Mouse (Mus musculus): ENCODE data around the gene Mllt6. TPM values are rescaled to one million over a fixed set of nuclear protein-coding genes. Genes with fewer than 3 reads are reported as not detected.
"Not testable (repeated sequence)": the region's sequence is repeated elsewhere in the genome, so short reads cannot be mapped to it uniquely, and the experiment has no call there.

The Mllt6 gene
- polyA plus RNA-seq, 1 experiment: 15.5 TPM

DNA sequence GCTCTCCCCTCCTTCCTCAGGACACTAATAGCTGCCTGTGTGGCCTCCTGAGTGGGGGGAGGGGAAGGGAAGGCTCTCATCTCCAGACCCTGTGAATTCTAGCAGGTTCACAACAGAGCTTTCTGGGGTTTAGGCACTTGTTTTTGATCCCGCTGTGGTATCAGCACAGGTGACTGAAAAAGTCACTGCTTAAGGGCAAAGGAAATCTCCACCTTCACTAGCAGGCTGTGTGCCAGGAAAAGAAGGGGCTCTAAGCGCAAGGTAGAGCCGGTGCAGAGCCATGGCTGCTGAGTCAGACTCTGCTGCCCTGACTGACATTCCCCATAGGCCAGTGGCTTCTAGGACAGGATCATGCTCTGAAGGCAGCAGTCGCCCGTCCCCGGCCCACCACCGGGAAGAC is 65.5 kb downstream of the Mllt6 start:
- H3K4me3 ChIP-seq: no peak overlapping the region

DNA sequence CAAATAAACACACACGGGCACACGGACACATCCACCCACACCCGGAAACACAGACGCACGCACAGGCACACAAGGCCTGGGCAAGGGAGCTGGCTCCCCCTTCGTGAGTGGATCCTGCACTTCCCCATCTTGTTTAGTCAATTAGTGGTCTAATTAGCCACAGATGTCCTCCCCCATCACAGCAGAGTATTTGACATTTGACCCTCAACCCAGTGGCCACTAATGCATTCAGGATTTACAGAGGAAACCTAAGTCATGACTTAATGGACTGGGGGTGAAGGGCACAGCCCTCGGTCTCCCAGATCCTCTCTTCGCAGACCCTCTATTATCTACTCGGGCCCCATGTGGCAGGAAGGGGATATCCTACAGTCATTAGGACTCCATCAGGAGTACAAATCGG is 70.5 kb downstream of the Mllt6 start:
- no peak overlapping the region for H3K4me2 ChIP-seq (ENCODE audit: low read depth)
- no peak overlapping the region for H3K4me3 ChIP-seq
- TF ChIP-seq E2F4 (IDR thresholded peaks at IDR 0.05; ENCODE audit: insufficient read depth) (no peak), MYOD1 (IDR thresholded peaks at IDR 0.05; ENCODE audit: control insufficient read depth in 1 of 3, insufficient read length in 2 of 3, low read depth in 2 of 3) (no peak), MAX (IDR thresholded peaks at IDR 0.05; ENCODE audit: low read depth) (no peak), USF1 (IDR thresholded peaks at IDR 0.05; ENCODE audit: low read depth) (no peak), SRF (IDR thresholded peaks at IDR 0.05; ENCODE audit: control insufficient read depth, insufficient read length, low read depth) (no peak), POLR2AphosphoS2 (IDR thresholded peaks at IDR 0.05; ENCODE audit: insufficient read length, low read depth) (no peak), CEBPB (IDR thresholded peaks at IDR 0.05; ENCODE audit: insufficient read depth, poor library complexity, severe bottlenecking) (no peak), TCF3 (IDR thresholded peaks at IDR 0.05; ENCODE audit: insufficient read length, low read depth) (no peak), REST (IDR thresholded peaks at IDR 0.05; ENCODE audit: insufficient read depth, insufficient read length) (no peak), TCF12 (IDR thresholded peaks at IDR 0.05; ENCODE audit: insufficient read depth, poor library complexity, severe bottlenecking) (no peak), MYOG (IDR thresholded peaks at IDR 0.05; ENCODE audit: control insufficient read depth in 1 of 3, insufficient read depth in 1 of 3, insufficient read length in 2 of 3, low read depth in 2 of 3) (no peak), POLR2A (IDR thresholded peaks at IDR 0.05; ENCODE audit: insufficient read length, low read depth) (no peak)
- H3K79me2 ChIP-seq (ENCODE audit: control insufficient read depth, insufficient read depth): peaks cover 40% of the 10 kb centered on the region
- no peak overlapping the region for H3ac ChIP-seq (ENCODE audit: control insufficient read depth, insufficient read length)
- H3K27me3 ChIP-seq (ENCODE audit: control insufficient read depth, insufficient read depth, insufficient read length): no peaks in the 10 kb centered on the region
- H3K36me3 ChIP-seq (ENCODE audit: control insufficient read depth, insufficient read depth): peaks cover 15% of the 10 kb centered on the region

More for the DNA sequence above, 65.5 kb downstream of the Mllt6 start:
- Histone ChIP-seq H3K36me3 (ENCODE audit: control insufficient read depth, insufficient read depth) (peaks cover 34% of the 10 kb centered on the region), H3K27me3 (ENCODE audit: control insufficient read depth, insufficient read depth, insufficient read length) (no peaks in the 10 kb centered on the region), H3K79me2 (ENCODE audit: control insufficient read depth, insufficient read depth) (peaks cover 7% of the 10 kb centered on the region), H3ac (ENCODE audit: control insufficient read depth, insufficient read length) (no peak overlapping the region), H3K4me2 (ENCODE audit: low read depth) (peak overlapping the region; percentile 53)
- TF ChIP-seq POLR2AphosphoS2 (IDR thresholded peaks at IDR 0.05; ENCODE audit: insufficient read length, low read depth) (no peak), CEBPB (IDR thresholded peaks at IDR 0.05; ENCODE audit: insufficient read depth, poor library complexity, severe bottlenecking) (no peak), E2F4 (IDR thresholded peaks at IDR 0.05; ENCODE audit: insufficient read depth) (no peak), REST (IDR thresholded peaks at IDR 0.05; ENCODE audit: insufficient read depth, insufficient read length) (no peak), USF1 (IDR thresholded peaks at IDR 0.05; ENCODE audit: low read depth) (no peak), TCF3 (IDR thresholded peaks at IDR 0.05; ENCODE audit: insufficient read length, low read depth) (no peak)

DNA sequence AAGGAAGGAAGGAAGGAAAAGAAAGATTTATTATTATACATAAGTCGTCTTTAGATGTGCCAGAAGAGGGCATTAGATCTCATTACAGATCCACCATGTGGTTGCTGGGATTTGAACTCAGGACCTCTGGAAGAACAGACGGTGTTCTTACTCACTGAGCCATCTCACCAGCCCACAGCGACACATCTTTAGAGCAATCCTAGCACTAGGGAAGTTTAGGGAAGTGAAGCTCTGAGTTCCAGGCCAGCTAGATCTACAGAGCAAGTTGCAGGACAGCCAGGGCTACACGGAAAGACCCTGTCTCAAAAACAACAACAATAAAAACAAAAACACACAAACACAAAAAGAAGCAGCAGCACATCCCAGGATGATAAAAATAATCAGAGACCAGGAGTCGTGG is 71.6 kb downstream of the Mllt6 start:
- not testable (repeated sequence) for H3K27me3 ChIP-seq (ENCODE audit: control insufficient read depth, insufficient read depth, insufficient read length); H3ac ChIP-seq (ENCODE audit: control insufficient read depth, insufficient read length); H3K4me3 ChIP-seq; H3K4me2 ChIP-seq (ENCODE audit: low read depth)
- Histone ChIP-seq H3K36me3 (ENCODE audit: control insufficient read depth, insufficient read depth) (peaks cover 15% of the 10 kb centered on the region), H3K79me2 (ENCODE audit: control insufficient read depth, insufficient read depth) (peaks cover 52% of the 10 kb centered on the region)

Other genes starting within 250 kb of the Mllt6 start
- 41.9 TPM for gene Arhgap23, start 247.9 kb upstream of the Mllt6 start, polyA plus RNA-seq (2012; fragmentation: generic; extraction: Trizol)
- gene 4933428G20Rik, start 163.1 kb upstream of the Mllt6 start, polyA plus RNA-seq (2012; fragmentation: generic; extraction: Trizol): 1.0 TPM
- not detected for gene Srcin1, start 87.2 kb upstream of the Mllt6 start, polyA plus RNA-seq (2012; fragmentation: generic; extraction: Trizol)
- gene Epop, start 33.7 kb upstream of the Mllt6 start, polyA plus RNA-seq (2012; fragmentation: generic; extraction: Trizol): 3.3 TPM
- 112 TPM for gene Cisd3, start 22.4 kb downstream of the Mllt6 start, polyA plus RNA-seq (2012; fragmentation: generic; extraction: Trizol)
- 24.3 TPM for gene Pcgf2, start 37.1 kb downstream of the Mllt6 start, polyA plus RNA-seq (2012; fragmentation: generic; extraction: Trizol)
- gene Psmb3, start 40.0 kb downstream of the Mllt6 start, polyA plus RNA-seq (2012; fragmentation: generic; extraction: Trizol): 694 TPM
- 30.1 TPM for gene Pip4k2b, start 81.3 kb downstream of the Mllt6 start, polyA plus RNA-seq (2012; fragmentation: generic; extraction: Trizol)
- gene Cwc25, start 103.1 kb downstream of the Mllt6 start, polyA plus RNA-seq (2012; fragmentation: generic; extraction: Trizol): 8.9 TPM
- gene 1700001P01Rik, start 112.5 kb downstream of the Mllt6 start, polyA plus RNA-seq (2012; fragmentation: generic; extraction: Trizol): 0.07 TPM
- 1,321 TPM for gene Rpl23, start 119.0 kb downstream of the Mllt6 start, polyA plus RNA-seq (2012; fragmentation: generic; extraction: Trizol)
- gene Lasp1, start 135.6 kb downstream of the Mllt6 start, polyA plus RNA-seq (2012; fragmentation: generic; extraction: Trizol): 82.6 TPM
- gene B230217C12Rik, start 177.4 kb downstream of the Mllt6 start, polyA plus RNA-seq (2012; fragmentation: generic; extraction: Trizol): 1.9 TPM
- 0.32 TPM for gene Fbxo47, start 220.7 kb downstream of the Mllt6 start, polyA plus RNA-seq (2012; fragmentation: generic; extraction: Trizol)